Mouse (Mus musculus) brain, embryonic 14.5 days (tissue): ENCODE data around the gene Nln.

Experiments
- CTCF ChIP-seq: fragments of 200-500 bp; IDR thresholded peaks from 2 replicates; pipeline ENCODE4 v1.5.1; 2012; ENCODE audit warnings: inconsistent platforms, mild to moderate bottlenecking, moderate library complexity, borderline replicate concordance; ENCODE audit not compliant: insufficient read depth, insufficient read length; ENCODE audit errors: extremely low read depth
- POLR2A ChIP-seq: fragments of 200-500 bp; IDR thresholded peaks from 2 replicates; pipeline ENCODE4 v1.6.1; 2012; ENCODE audit warnings: mild to moderate bottlenecking, inconsistent platforms, borderline replicate concordance; ENCODE audit not compliant: poor library complexity, insufficient read depth, insufficient read length, severe bottlenecking; ENCODE audit errors: extremely low read depth

- TF ChIP-seq CTCF (no peak), POLR2A (no peak)
These were observed 9.0 kb downstream of the Nln start for GRCm38 (mm10) chr13:104100416-104100815.
